Mouse (Mus musculus) midbrain, embryonic 15.5 days (tissue): Measurements from ENCODE around the gene Haao. TPM values are rescaled to one million over a fixed set of nuclear protein-coding genes. Genes with fewer than 3 reads are reported as not detected.

Experiments used
- ATAC-seq: fragments of 200-750 bp; cut with Nextera tagmentation; replicated peaks from 2 replicates; pipeline ENCODE4 v1.8.0; 2017; ENCODE audit warnings: moderate TSS enrichment
- H3K27ac ChIP-seq: fragments of 300-500 bp; sonication (generic); 2 replicates; pipeline ENCODE4 v1.5.1; 2015; ENCODE audit warnings: mild to moderate bottlenecking, inconsistent platforms
- H3K27me3 ChIP-seq: fragments of 300-500 bp; sonication (generic); replicated peaks from 2 replicates; pipeline ENCODE4 v1.6.1; 2015; ENCODE audit warnings: inconsistent platforms
- H3K36me3 ChIP-seq: fragments of 300-500 bp; sonication (generic); replicated peaks from 2 replicates; pipeline ENCODE4 v1.6.1; 2015; ENCODE audit warnings: inconsistent platforms
- H3K4me1 ChIP-seq: fragments of 300-500 bp; sonication (generic); 2 replicates; pipeline ENCODE4 v1.6.1; 2015; ENCODE audit warnings: inconsistent platforms
- H3K4me2 ChIP-seq: fragments of 300-500 bp; sonication (generic); 2 replicates; pipeline ENCODE4 v1.6.1; 2015; ENCODE audit warnings: inconsistent platforms, mild to moderate bottlenecking, moderate library complexity
- H3K4me3 ChIP-seq: fragments of 300-500 bp; sonication (generic); 2 replicates; pipeline ENCODE4 v1.5.1; 2015; ENCODE audit warnings: mild to moderate bottlenecking, inconsistent platforms
- H3K9ac ChIP-seq: fragments of 300-500 bp; sonication (generic); 2 replicates; pipeline ENCODE4 v1.6.1; 2015; ENCODE audit warnings: mild to moderate bottlenecking, inconsistent platforms
- H3K9me3 ChIP-seq: fragments of 300-500 bp; sonication (generic); 2 replicates; pipeline ENCODE4 v1.6.1; 2016; ENCODE audit warnings: inconsistent platforms
- WGBS: fragments of 180-500 bp; shearing (Covaris S2); methylation state at CpG from one replicate; pipeline ENCODE4 v1.1.7; 2015; ENCODE audit warnings: mixed read lengths; 5-methylcytosine and 5-hydroxymethylcytosine counted together
- polyA plus RNA-seq: library from polyadenylated mRNA; unstranded; fragments of >200 nt; fragmentation: Nextera tagmentation; extraction: Ambion mirVana; gene quantifications from 2 replicates; pipeline ENCODE4 v1.2.1, GENCODE M21; 2015

The Haao gene
- polyA plus RNA-seq = 0.29 TPM in 1 of 2 replicates, not detected in the other

DNA sequence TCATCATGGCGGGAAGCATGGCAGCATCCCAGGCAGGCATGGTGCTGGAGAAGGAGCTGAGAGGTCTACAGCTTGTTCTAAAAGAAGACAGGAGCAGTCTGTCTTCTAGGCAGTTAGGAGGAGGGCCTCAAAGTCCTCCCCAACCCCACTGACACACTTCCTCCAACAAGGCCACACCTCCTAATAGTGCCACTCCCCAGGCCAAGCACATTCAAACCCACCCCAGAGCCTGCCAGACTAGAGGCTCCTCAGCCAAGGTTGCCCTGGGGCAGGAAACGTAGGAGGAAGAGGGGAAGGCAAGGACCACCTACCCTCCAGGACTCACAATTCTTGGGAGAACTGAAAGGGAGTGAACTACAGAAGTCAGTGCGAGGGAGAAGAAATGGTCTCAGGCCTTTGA is at the start of gene Haao:
TSS of gene Haao (minus strand) at position 149 of the 400 bp plus-strand sequence.
- no peak within 1 kb of the TSS for H3K4me2 ChIP-seq
- no peak for ATAC-seq
- no peaks in the 10 kb centered on the region for H3K36me3 ChIP-seq
- no peaks in the 10 kb centered on the region for H3K27me3 ChIP-seq
- 77% methylated on average over 3 of the region's 3 CpGs for WGBS
- H3K9ac ChIP-seq = no peak within 1 kb of the TSS
- no peak within 1 kb of the TSS; the same call in 1 of the 2 replicates for H3K27ac ChIP-seq
- H3K4me1 ChIP-seq = peaks cover 17% of the 10 kb centered on the region
- H3K9me3 ChIP-seq = no peaks in the 10 kb centered on the region
- H3K4me3 ChIP-seq = no peak within 1 kb of the TSS

DNA sequence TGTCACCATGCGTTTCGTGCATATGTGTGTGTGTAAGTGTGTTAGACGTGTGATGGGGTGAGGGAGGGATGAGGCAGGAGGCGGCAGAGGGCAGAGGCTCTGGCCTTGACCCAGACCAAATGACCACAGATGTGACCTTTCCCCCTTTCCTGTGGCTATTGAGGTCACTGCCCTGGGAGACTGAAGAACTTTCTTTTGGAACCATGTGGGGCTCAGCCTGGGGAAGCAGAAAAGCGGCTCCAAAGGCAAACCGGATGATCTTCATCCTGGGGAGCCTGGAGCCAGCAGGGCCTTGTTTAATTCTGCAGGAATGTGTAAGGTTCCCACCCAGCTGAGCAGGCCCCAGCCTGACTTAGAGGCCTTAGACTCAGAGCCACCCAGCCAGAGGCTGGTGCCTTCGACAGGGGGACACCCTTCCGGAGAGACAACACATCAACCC is 49.6 kb upstream of the Haao start:
- 69% methylated on average over 8 of the region's 8 CpGs for WGBS
- no peaks in the 10 kb centered on the region for H3K9me3 ChIP-seq
- no peak overlapping the region for H3K4me3 ChIP-seq
- no peaks in the 10 kb centered on the region for H3K36me3 ChIP-seq
- H3K27me3 ChIP-seq = no peaks in the 10 kb centered on the region
- ATAC-seq = no peak
- no peaks in the 10 kb centered on the region for H3K4me1 ChIP-seq
- H3K27ac ChIP-seq = no peak overlapping the region
- H3K4me2 ChIP-seq = no peak overlapping the region
- H3K9ac ChIP-seq = no peak overlapping the region

DNA sequence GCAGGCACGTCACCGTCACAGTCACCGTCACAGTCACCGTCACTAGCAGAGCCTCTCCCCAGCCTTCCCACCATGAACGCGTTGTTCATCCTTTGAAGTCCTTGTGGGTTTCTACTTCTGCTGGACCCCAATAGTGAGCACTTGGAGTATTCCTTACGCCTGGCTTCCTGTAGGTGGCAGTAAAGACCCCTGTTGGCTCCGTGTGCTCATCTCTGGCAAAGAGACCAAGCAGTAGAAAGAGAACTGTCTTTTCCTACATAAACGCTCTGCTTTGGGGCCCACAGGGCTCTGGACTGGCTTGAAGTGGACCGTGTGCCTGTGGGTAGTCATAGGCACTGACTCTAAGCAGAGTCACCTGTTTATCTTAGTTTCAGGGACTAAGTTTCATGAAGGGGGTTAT is 49.0 kb upstream of the Haao start:
- Histone ChIP-seq H3K4me2 (no peak overlapping the region), H3K36me3 (no peaks in the 10 kb centered on the region), H3K9ac (no peak overlapping the region), H3K9me3 (no peaks in the 10 kb centered on the region), H3K27ac (no peak overlapping the region), H3K4me3 (no peak overlapping the region), H3K4me1 (no peaks in the 10 kb centered on the region), H3K27me3 (no peaks in the 10 kb centered on the region)
- ATAC-seq = peak; percentile 45; the same call in 1 of the 2 replicates
- 21% methylated on average over 10 of the region's 10 CpGs for WGBS

DNA sequence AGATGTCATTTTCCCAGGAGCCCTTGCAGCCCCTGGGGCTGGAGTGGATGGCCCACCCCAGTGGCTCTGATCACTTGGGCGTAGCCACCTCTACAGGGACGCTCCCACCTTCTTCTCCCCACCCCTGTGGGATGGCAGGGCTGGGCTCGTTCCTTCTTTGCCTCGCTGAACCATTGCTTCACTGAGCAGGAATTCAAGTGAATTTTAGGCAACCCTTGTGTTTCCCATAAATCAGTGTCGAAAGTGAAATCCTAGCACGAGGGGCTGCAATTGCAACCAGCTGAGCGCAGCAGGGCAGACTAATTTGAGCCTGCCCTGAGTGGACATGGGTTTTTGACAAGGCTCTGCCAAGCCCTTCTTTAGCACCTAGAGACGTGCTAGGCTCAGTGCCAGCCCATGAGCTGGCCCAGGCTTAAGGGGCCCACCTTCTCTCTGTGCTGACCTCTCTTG is 47.6 kb upstream of the Haao start:
- Histone ChIP-seq H3K27ac (no peak overlapping the region), H3K4me1 (no peaks in the 10 kb centered on the region), H3K27me3 (no peaks in the 10 kb centered on the region), H3K4me2 (no peak overlapping the region), H3K9me3 (no peaks in the 10 kb centered on the region), H3K4me3 (no peak overlapping the region), H3K9ac (no peak overlapping the region), H3K36me3 (no peaks in the 10 kb centered on the region)
- WGBS = 62% methylated on average over 8 of the region's 8 CpGs
- no peak for ATAC-seq

DNA sequence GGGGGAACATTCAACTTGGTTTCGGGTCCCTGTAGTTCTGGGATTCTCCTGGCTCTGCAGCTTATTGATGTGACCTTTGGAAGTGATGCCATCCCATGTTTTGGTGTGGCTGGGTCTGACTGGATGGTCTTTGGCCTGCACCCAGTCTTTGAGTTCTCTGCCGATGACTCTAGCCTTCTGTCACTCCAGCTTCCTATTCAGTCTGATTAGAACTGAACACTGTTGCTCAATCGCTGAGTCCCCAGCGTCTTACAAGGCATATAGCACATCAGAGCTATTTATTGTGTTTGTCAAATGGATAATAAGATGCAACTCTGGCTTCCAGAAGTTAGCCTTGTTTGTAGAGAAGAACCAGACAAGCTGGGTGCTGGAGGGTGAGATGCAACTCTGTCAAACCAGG is 45.4 kb upstream of the Haao start:
- no peak overlapping the region for H3K4me3 ChIP-seq
- no peaks in the 10 kb centered on the region for H3K27me3 ChIP-seq
- no peaks in the 10 kb centered on the region for H3K9me3 ChIP-seq
- H3K36me3 ChIP-seq = no peaks in the 10 kb centered on the region
- H3K4me2 ChIP-seq = no peak overlapping the region
- ATAC-seq = no peak
- no peak overlapping the region for H3K27ac ChIP-seq
- 91% methylated on average over 4 of the region's 4 CpGs for WGBS
- H3K4me1 ChIP-seq = no peaks in the 10 kb centered on the region
- H3K9ac ChIP-seq = no peak overlapping the region

DNA sequence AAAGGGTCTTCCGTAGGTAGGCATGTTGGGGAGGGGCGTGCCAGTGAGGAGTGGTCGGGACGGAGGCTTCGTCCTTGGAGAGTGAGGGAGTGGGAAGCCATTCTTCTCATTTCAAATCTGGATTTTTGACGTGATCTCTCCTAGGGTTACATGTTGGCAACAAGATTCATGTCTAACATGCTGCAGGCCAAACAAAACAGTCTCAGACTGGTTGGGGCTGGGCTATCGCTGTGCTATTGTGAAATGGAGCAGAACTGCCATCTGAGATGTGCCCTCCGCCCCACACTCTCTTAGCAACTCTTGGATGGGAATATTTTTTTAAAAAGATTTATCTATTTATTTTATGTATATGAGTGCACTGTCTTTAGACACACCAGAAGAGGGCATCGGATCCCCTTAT is 44.1 kb upstream of the Haao start:
- Histone ChIP-seq H3K36me3 (no peaks in the 10 kb centered on the region), H3K9me3 (no peaks in the 10 kb centered on the region), H3K27me3 (no peaks in the 10 kb centered on the region), H3K4me2 (no peak overlapping the region), H3K27ac (no peak overlapping the region), H3K4me3 (no peak overlapping the region), H3K4me1 (no peaks in the 10 kb centered on the region), H3K9ac (no peak overlapping the region)
- WGBS = 76% methylated on average over 9 of the region's 9 CpGs
- no peak for ATAC-seq

DNA sequence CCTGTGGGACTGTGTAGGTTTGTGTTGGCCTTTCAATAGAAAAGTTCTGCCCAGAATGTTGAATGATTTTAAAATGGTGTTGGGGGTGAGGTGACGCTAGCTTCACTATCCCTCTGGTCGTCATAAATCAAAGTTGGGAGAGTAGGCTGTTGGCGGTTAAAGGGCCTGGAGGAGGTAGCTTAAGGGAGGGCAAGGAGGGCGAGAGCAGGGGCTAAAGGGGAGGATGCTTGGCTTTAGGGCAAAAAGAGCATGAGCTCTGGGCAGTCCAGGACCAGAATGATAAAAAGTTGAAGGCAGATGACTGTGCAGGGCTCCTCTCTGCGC is 42.6 kb upstream of the Haao start:
- Histone ChIP-seq H3K4me1 (no peaks in the 10 kb centered on the region), H3K4me2 (no peak overlapping the region), H3K9ac (no peak overlapping the region), H3K9me3 (no peaks in the 10 kb centered on the region), H3K4me3 (no peak overlapping the region), H3K27ac (0 out of 2 replicates have a peak overlapping the region, but pooled peaks have one; percentile 43), H3K36me3 (no peaks in the 10 kb centered on the region), H3K27me3 (no peaks in the 10 kb centered on the region)
- ATAC-seq = no peak
- WGBS = 83% methylated on average over 5 of the region's 5 CpGs

DNA sequence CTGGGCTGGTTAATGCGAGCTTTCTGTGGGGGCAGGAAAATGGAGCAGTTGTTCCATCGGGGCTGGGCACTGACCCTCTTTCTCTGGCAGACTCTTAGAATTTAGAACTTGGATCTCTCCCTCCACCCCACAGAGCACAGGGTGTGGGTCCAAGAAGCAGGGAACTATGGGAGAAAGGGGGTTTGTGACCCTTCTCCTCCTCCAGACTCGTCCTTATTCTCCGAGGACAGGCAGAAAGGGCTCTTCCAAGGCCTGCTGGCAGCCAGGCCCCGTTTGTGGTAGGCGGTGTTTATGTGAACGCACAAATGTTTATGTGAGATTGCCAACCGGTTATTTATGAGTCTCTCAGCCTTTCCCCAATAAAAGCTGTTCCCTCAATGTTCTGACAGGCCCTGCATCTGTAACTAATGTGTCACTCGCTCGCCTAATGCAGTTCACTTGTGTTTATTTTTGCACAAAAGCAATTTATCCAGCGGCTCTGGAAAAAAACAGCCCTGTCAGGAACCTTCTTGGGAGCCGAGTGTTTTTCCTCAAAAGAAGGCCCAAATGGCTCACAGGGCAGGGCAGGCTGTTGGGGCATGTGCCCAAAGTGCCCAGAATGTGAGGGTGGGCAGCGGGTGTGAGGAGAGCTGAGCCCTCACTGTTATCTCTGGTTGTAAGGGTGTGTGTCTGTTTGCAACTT is 42.1 kb upstream of the Haao start:
- Histone ChIP-seq H3K4me2 (no peak overlapping the region), H3K27me3 (no peaks in the 10 kb centered on the region), H3K4me1 (no peaks in the 10 kb centered on the region), H3K9me3 (no peaks in the 10 kb centered on the region), H3K27ac (0 out of 2 replicates have a peak overlapping the region, but pooled peaks have one; percentile 43), H3K9ac (no peak overlapping the region), H3K36me3 (no peaks in the 10 kb centered on the region), H3K4me3 (no peak overlapping the region)
- WGBS = 70% methylated on average over 13 of the region's 13 CpGs
- peak; percentile 62 for ATAC-seq

DNA sequence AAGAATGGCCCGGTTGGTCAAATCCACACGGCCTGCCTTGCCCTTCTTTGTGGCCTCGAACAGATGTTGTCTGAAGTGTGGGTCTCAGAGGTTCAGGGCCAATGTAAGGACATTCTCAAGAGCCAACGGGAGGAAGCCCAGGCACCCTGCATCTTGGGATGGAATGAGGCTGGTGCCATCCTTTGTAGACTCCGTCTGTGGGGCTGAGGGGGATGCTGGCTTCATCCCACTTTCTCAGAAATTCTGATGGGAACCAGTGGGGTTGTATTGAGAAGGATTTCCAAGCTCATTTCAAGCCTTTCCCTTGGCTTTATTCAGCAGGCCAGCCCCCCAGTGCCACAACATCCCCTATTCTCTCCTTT is 41.5 kb upstream of the Haao start:
- 87% methylated on average over 5 of the region's 5 CpGs for WGBS
- Histone ChIP-seq H3K27ac (0 out of 2 replicates have a peak overlapping the region, but pooled peaks have one; percentile 8), H3K4me2 (no peak overlapping the region), H3K4me3 (no peak overlapping the region), H3K27me3 (no peaks in the 10 kb centered on the region), H3K9ac (no peak overlapping the region), H3K36me3 (no peaks in the 10 kb centered on the region), H3K9me3 (no peaks in the 10 kb centered on the region), H3K4me1 (no peaks in the 10 kb centered on the region)
- peak; percentile 17; the same call in 1 of the 2 replicates for ATAC-seq

DNA sequence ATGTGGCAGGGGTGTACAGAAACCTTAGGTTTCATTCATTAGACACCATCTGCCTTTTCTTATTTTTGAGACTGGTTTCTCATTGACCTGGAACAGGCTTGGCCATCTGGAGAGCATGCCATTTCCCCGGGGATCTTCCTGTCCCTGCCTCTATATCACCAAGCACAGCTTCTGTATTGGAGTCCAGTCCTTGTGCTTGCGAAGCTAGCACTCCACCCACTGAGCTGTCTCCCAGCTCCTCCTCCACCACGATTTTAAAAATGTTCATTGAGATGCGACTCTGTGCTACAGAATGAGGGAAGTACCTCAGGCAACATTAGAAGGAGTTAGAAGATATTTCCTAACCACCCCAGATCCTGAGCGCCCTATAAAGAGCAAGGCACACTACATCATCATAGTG is 39.5 kb upstream of the Haao start:
- Histone ChIP-seq H3K9me3 (no peaks in the 10 kb centered on the region), H3K4me1 (no peaks in the 10 kb centered on the region), H3K27ac (no peak overlapping the region), H3K4me2 (no peak overlapping the region), H3K9ac (no peak overlapping the region), H3K36me3 (no peaks in the 10 kb centered on the region), H3K27me3 (no peaks in the 10 kb centered on the region), H3K4me3 (no peak overlapping the region)
- WGBS = 86% methylated on average over 5 of the region's 5 CpGs
- ATAC-seq = no peak

DNA sequence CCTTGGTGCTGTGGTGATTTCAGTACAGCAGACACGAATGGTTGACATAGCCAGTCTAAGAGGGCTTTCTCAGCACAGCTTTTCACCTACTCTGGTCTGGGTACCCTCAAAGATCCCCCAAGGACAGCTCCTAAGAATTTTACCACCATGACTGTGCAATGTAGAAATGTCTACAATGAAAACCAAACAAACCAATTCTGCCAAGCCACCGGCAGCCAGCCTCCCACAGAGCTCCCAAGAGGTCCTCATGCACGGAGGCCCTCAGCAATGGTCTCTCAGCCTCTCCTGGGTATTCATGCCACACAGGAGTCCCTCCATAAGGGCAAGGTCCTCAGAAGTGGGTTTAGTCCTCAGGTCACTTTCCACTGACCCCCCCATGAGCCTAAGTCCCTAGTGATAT is 38.6 kb upstream of the Haao start:
- Histone ChIP-seq H3K9me3 (no peaks in the 10 kb centered on the region), H3K4me1 (no peaks in the 10 kb centered on the region), H3K36me3 (no peaks in the 10 kb centered on the region), H3K4me3 (no peak overlapping the region), H3K27me3 (no peaks in the 10 kb centered on the region), H3K9ac (no peak overlapping the region), H3K4me2 (no peak overlapping the region), H3K27ac (no peak overlapping the region)
- ATAC-seq = no peak
- WGBS = 80% methylated on average over 3 of the region's 3 CpGs

DNA sequence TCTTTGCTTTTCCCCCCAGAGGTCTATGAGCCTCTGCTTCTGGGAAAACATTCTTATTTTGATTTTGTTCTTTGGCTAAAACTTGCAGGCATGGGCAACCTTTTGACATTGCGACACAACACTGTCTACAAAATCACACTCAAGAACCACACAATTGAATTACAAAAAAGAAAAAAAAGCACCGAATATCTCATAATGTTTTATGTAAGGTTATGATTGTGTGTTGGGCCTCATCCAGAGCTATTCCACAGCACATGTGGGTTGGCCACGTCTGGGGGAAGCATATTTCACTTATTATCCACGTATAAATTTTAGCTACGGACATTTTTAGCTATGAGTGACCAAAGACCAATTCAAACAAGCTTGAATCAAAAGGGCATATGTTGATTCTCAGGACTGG is 38.0 kb upstream of the Haao start:
- WGBS = 88% methylated on average over 5 of the region's 5 CpGs
- no peak for ATAC-seq
- no peak overlapping the region for H3K27ac ChIP-seq

DNA sequence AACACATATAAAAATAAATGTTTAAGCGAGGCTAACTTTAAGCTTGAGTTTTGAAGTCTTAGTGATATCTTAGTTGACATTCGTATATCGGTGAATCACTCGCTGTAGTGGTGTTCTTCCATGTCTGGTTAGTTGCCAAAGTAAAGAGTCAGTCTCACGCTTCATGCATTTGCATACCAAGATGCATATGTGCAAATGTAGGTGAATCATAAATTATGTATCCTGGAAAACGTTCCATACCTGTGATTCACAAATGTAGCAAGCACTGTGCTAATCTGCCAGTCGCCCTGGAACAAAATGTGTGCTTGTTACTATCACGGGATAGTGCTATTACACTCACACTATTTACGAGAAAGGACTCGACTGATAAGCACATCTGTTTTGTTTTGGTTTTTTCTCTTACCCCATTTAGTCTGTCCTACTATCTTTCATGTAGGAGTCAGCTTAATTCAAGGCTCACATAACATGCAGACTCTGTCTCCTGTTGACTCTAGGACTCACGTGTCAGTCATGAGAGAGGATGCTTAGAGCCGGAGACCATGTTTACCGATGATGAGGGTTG is 37.3 kb upstream of the Haao start:
- Histone ChIP-seq H3K27ac (no peak overlapping the region), H3K27me3 (no peaks in the 10 kb centered on the region), H3K4me2 (no peak overlapping the region), H3K36me3 (no peaks in the 10 kb centered on the region), H3K4me3 (no peak overlapping the region), H3K9me3 (no peaks in the 10 kb centered on the region), H3K9ac (no peak overlapping the region), H3K4me1 (no peaks in the 10 kb centered on the region)
- 93% methylated on average over 13 of the region's 13 CpGs for WGBS
- ATAC-seq = no peak

More for the DNA sequence above, 38.0 kb upstream of the Haao start:
- Histone ChIP-seq H3K9ac (no peak overlapping the region), H3K4me3 (no peak overlapping the region), H3K9me3 (no peaks in the 10 kb centered on the region), H3K36me3 (no peaks in the 10 kb centered on the region), H3K4me2 (no peak overlapping the region), H3K27me3 (no peaks in the 10 kb centered on the region), H3K4me1 (no peaks in the 10 kb centered on the region)
